Mouse (Mus musculus): ENCODE measurements around the gene Pnpla7.

The Pnpla7 gene

DNA sequence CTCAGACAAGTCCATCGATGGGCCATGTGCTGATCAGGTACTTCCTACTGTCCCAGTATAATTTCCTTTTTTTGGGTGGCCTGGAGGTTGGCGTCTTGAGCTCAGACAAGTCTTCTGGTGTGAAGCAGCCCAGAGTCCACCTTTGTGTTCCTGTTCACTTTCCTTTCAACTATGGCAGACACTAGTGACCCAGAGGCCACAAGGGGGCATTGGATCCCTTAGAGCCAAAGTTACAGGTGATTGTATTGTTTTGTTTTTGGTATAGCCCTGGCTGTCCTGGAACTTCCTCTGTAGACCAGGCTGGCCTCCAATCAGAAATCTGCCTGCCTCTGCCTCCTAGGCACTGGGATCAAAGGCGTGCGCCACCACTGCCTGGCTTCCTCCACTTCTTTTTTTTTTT is 96.6 kb downstream of the Pnpla7 start:
- no peak for DNase-seq (ENCODE audit: low spot score)

DNA sequence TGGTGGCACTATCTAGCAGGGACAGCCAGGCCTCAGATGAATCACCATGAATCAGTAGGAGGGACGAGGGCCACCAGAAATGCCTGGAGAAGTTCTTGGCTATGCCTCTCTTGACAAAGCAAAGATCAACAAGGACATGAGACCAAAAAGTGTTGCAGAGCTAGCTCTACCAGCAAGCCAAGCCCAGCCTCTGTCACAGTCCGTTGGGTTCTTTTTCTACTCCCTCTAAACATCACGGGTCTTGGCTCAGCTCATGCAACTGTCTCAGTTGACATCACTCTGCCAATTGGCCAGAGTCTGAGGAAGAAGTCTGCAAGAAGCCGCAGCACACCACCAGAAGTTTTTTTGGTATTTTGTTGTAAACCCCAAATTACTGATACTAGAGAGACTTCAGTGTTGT is 99.7 kb downstream of the Pnpla7 start:
- no peak for DNase-seq (ENCODE audit: low spot score)

DNA sequence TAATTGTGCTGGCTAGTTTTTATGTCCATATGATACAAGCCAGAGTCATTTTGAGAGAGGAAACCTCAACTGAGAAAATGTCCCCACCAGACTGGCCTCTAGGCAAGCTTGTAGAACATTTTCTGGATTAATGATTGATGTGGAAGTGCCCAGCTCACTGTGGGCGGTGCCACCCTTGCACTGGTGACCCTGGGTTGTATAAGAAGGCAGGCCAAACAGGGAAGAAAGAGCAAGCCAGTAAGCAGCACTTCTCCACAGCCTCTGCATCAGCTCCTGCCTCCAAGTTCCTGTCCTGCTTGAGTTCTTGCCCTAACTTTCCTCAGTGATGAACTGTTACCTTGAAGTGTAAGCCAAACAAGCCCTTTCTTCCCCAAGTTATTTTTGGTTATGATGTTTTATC is 103.1 kb downstream of the Pnpla7 start:
- DNase-seq (ENCODE audit: low spot score), result no peak

DNA sequence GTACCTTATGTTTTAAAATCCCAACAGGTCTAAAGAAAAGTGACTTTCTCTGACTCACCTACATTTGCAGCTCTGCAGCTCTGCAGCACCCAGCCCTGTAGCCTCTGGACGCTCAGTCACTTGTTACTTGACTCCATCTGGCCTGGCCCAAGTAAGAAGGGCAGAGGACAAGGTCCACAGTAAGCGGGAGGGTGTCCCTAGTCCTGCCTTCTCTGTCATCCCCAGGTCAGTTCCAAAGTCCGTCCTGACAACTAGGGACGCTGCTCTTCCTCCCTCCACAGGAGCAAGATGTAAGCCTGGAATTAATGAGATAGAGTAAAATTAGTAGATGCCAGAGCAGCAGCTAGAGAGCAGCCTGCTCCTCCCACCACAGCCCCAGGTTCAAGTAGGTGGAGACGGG is 104.2 kb downstream of the Pnpla7 start, which contains the start of gene Entpd8:
Entpd8 (plus strand) TSS at position 229 of the 400 bp plus-strand sequence.
- no peak for DNase-seq (ENCODE audit: low spot score)

DNA sequence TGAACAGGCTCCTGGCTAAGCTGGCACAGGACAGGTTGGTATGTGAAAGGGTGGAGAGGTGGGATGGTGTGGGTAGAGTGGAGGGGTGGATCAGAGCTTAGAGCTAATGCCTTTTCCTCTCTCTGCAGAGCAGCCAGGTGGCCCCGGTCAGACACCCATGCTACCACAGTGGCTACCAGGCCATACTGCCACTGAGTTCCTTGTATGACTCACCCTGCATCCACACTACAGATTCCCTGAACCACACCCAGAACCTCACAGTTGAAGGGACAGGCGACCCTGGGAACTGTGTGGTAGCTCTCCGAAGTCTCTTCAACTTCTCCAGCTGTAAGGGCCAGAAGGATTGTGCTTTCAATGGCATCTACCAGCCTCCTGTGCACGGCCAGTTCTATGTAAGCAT is 107.9 kb downstream of the Pnpla7 start:
- DNase-seq (ENCODE audit: low spot score), result no peak

DNA sequence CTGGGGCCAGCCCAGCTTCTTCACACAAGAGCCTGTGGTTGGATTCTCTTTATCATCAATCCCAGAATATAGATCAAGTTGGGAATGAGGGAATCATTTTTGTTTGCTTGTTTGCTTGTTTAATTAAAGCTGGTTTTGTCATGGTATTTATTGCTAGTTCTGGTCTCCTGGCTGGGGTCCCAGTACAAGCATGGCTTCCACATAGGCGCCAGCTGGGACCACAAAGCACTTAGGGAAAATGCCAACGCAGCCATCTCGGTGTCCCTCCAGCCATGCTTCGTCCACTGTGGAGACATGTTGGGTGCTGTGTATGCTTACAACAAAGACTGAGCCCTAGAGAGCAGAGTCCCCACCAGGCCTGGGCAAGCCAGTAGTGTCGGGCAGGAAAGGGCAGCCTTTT is 109.7 kb downstream of the Pnpla7 start:
- no peak for DNase-seq (ENCODE audit: low spot score)

DNA sequence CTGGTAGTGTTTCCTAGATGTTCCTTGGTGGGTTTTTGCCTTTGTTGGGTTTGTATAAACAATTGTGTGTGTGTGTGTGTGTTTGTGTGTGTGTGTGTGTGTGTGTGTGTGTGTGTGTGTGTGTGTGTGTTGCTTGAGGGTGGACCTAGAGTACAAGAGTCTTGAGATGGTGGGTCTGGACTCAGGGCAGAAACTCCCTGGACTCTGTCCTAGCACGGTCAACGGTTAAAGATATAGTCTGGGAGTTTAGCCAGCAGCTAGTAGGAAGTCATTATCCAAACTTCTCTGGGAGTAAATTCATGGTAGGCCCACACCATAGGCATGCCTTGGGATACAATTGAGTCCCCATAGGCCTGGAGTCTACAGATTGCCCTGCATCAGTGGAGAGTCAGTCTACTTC is 112.0 kb downstream of the Pnpla7 start:
- DNase-seq (ENCODE audit: low spot score), result no peak

DNA sequence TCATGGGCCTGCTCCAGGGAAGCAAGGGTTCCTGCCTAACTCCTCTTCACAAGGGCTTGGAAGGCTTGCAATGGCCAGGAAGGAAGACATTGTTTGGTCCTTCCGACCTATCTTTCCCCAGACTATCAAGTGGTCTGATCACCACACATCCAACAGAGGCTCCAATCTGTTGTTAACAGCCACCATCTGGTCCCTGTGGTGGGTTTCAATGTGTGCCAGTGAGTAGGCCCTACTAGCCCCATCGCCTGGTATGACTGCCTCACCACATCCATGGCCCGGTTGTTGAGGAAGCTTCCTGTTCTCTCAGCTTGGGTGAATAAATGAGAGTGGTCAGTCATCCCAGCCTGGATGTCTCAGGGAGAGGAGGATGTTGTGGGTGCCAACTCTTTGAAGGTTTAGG is 112.8 kb downstream of the Pnpla7 start:
- DNase-seq (ENCODE audit: low spot score), result no peak

DNA sequence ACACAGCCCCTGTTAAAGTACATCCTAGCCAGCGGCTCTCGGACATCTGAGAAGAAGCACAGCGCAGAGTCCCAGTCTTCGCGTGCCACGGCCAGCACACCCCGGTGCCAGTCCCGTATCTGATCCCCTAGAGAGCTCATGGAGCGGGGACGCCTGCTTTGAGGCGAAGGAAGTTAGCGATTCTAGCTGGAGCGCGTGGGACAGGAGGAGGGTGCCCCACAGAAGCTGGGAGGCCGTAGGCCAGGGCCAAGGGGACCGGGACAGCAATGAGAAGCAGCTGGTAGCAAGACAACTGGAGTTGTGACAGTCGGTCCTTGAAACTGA is 118.9 kb downstream of the Pnpla7 start:
- DNase-seq (ENCODE audit: low spot score), result no peak

DNA sequence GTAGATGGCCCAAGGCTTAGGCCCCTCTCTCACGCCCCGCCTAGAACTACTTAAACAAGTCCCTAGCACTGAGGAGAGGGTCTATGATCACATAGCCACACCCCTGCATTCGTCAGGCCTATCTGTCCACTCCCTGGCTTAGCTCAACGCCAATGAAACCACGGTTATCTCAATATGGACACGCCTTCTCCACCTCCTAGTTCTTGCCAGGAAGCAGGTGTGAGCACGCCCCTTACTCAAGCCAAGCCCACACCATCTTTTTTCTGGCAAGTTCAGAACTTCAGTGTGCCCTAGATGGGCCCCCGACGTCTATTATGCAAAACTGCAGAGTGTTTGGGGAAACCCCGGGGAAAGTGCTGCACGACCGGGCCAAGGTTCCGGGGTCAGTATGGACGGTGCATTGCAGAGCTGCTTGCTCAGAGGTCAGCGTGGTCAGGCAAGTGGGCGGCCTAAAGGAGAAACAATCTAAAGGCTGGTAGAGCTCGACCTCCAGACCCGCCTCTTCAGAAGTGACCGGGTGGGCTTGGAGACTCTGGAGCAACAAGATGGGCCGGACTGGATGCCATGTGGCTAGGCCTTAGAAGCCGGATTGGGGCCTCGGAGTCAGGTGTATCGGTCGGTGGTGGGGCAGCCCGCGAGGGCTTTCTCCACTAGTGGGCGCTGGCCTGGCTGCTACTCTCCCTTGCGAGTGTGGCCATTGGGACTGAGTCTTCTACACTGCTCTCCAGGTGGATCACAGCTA is 119.4 kb downstream of the Pnpla7 start, which contains the start of gene Noxa1:
Noxa1 (minus strand) TSS at position 41 of the 742 bp plus-strand sequence.
- no peak for DNase-seq (ENCODE audit: low spot score)

DNA sequence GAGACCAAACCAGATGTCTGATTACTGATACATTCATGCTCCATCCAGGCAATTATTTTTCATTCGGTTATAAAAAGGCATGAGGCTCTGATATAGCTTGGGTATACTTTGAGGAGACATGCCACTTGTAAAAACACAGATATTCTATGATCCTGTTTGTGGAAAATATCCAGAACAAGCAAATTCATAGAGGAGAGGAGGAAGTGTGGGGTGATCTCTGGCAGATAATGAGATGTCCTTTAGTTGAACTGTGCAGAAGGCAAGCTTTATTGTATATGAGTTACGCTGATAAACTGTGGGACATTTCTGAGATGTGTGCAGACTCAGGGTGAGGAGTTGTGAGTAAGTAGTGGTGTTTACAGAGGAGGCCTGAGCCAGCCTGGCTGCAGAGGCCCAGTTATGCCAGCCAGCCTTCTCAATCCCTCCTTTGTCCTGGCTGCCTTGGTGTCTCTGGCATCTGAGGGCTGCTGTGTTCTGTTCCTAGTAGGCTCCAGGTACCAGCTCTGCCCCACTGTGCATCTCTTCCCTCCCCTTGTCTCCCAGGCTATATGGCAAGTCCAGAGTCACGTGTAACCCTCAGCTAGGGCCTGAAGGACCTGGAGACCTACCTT is 122.3 kb downstream of the Pnpla7 start:
- no peak for DNase-seq (ENCODE audit: low spot score)

DNA sequence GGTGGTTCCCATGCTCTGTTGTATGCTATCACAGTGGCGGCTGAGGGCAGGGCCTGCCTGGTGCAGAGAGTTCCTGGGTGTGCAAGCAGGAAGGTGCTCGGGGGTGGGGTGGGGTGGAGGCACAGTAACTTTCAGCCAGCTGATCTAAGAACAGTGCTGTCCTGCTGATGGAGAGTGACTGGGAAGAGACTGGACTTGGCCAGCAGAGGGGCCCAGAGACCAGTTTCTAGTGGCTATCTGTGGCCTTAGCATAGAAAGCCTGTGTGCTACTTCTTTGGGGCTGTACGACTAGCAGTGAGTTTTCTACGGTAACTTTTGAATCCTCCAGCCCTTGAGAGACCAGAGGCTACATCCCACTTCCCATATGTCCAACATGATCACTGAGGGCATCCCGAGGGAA is 123.1 kb downstream of the Pnpla7 start:
- no peak for DNase-seq (ENCODE audit: low spot score)

DNA sequence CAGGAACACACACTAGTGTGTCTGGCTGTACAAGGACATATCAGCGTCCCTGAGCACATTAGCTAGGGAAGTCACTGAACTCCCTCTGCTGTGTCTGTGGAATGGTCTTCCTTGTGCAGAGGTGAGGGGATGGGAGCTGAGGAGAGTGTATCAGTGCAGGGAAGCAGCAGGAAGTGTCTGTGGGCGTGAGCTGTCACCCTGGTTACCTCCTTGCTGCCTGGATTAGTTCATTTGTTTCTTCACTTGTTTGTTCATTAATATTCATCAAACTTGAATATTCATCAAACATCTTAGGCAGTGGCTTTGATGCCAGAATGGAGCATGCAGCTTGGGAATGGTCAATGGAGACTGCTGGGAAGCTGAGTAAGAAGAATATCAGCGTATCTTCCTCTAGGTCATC is 123.9 kb downstream of the Pnpla7 start:
- DNase-seq (ENCODE audit: low spot score), result no peak

All from T-cell, adult 2 months (primary cell).